Mouse (Mus musculus) lung, embryonic 16.5 days (tissue): ENCODE results near the gene Fhl3. TPM values are rescaled to one million over a fixed set of nuclear protein-coding genes. Genes with fewer than 3 reads are reported as not detected.

Experiments used
- ATAC-seq: fragments of 200-750 bp; cut with Nextera tagmentation; 2 replicates; pipeline ENCODE4 v1.8.0; 2017; ENCODE audit warnings: low read depth, mild to moderate bottlenecking, moderate library complexity
- H3K27ac ChIP-seq: fragments of 300-500 bp; sonication (generic); 2 replicates; pipeline ENCODE4 v1.5.1; 2014; ENCODE audit warnings: mild to moderate bottlenecking, control low read depth, low read length
- H3K27me3 ChIP-seq: fragments of 300-500 bp; sonication (generic); 2 replicates; pipeline ENCODE4 v1.6.1; 2014; ENCODE audit warnings: low read depth, low read length, mixed read lengths; ENCODE audit not compliant: control insufficient read depth, insufficient read depth
- H3K36me3 ChIP-seq: fragments of 300-500 bp; sonication (generic); 2 replicates; pipeline ENCODE4 v1.6.1; 2014; ENCODE audit warnings: low read length; ENCODE audit not compliant: control insufficient read depth, insufficient read depth
- H3K4me1 ChIP-seq: fragments of 300-500 bp; sonication (generic); replicated peaks from 2 replicates; pipeline ENCODE4 v1.6.1; 2014; ENCODE audit warnings: low read length, mixed read lengths; ENCODE audit not compliant: control insufficient read depth, insufficient read depth
- H3K4me2 ChIP-seq: fragments of 300-500 bp; sonication (generic); 2 replicates; pipeline ENCODE4 v1.6.1; 2014; ENCODE audit warnings: low read depth, low read length, control low read depth
- H3K4me3 ChIP-seq: fragments of 300-500 bp; sonication (generic); 2 replicates; pipeline ENCODE4 v1.5.1; 2014; ENCODE audit warnings: mild to moderate bottlenecking, low read length, control low read depth
- H3K9ac ChIP-seq: fragments of 300-500 bp; sonication (generic); 2 replicates; pipeline ENCODE4 v1.6.1; 2014; ENCODE audit warnings: low read length, control low read depth
- H3K9me3 ChIP-seq: fragments of 300-500 bp; sonication (generic); 2 replicates; pipeline ENCODE4 v1.6.1; 2016; ENCODE audit warnings: low read length; ENCODE audit not compliant: control insufficient read depth
- WGBS: fragments of 180-500 bp; shearing (Covaris S2); extraction: QIAGEN DNeasy Blood & Tissue Kit; methylation state at CpG from one replicate; pipeline ENCODE4 v1.1.7; 2014; 5-methylcytosine and 5-hydroxymethylcytosine counted together
- polyA plus RNA-seq: library from polyadenylated mRNA; unstranded; fragments of >200 nt; fragmentation: Nextera tagmentation; extraction: Ambion mirVana; gene quantifications from 2 replicates; pipeline ENCODE4 v1.2.1, GENCODE M21; 2015

Fhl3 gene
- polyA plus RNA-seq, 1 experiment from 2014 or later: 8.0 TPM

DNA sequence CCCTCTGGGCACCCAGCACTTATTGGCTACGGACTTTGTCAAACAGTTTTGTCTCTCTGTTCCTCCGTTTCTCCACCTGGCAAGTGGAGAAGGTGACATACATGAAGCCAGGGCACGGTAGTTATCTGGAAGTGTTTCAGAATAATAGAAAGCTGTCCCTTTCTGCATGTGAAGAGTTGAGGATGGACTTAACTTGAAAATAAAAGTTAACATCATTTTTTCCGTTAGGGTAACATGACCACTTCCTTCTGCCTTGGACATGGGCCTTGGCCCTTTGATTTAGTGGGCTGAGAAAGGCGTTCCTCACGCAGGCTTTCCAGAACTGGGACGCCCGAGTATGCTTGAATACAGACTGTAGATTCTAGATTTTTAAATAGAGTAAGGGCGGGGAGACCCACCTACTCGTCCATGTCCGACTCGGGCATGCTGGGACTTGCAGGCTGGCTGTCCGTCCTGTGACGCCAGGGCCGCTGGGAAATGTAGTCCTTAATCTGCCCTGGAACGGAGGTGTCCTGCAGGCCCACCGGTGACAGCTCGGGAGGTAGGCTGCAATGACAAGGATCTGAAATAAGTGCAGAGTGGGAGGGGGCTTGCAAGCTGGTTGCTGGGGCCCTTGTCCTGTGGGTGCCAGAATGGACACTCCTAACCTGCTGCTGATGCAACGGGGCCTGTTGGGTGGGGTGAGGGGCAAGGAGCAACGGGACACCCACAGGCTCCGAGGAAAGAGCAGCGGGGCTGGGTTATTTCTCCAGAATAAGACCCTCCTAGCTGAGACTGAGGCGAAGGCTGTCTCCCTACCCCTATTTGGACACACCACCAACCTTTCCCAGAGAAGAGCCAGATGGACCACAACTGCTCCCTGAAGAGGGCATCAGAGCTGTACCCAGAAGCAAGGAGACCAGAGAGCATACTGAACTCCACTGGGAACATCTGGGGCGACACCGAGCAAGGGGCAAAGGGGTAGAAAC, 41.2 kb downstream of the Fhl3 start, which contains the start of gene Inpp5b:
TSS of gene Inpp5b (plus strand) at position 475 of the 968 bp plus-strand sequence.
- WGBS: 12% methylated on average over 25 of the region's 25 CpGs
- peak within 1 kb of the TSS; percentile 45; the same call in 1 of the 2 replicates for H3K27ac ChIP-seq

DNA sequence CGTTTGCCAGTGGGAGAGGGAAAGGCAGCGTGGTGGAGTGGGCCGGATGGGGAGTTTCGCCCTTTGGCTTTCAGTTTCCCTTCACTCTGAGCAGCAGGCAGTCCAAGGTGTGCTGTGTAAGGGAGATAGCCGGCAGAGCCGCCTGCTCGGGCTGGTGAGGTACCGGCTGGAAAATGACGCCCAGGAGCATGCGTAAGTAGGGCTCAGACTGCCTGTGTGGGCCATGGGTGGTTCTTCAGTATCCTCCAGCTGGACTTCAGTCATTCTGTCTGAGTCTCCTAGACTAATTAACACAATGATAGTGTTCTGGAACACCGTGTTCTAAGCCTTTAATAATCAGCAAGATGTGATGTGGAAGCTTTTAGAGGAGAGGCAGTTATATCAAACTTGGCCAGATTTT, 42.3 kb downstream of the Fhl3 start:
- no peaks in the 10 kb centered on the region for H3K27me3 ChIP-seq
- H3K4me1 ChIP-seq: peaks cover 8% of the 10 kb centered on the region
- no peak for ATAC-seq
- no peaks in the 10 kb centered on the region for H3K9me3 ChIP-seq
- 78% methylated on average over 11 of the region's 11 CpGs for WGBS
- no peak overlapping the region for H3K9ac ChIP-seq
- no peak overlapping the region for H3K27ac ChIP-seq
- H3K4me3 ChIP-seq: no peak overlapping the region
- no peak overlapping the region for H3K4me2 ChIP-seq
- H3K36me3 ChIP-seq: no peaks in the 10 kb centered on the region

More for the DNA sequence above, 41.2 kb downstream of the Fhl3 start, which contains the start of gene Inpp5b:
- H3K4me2 ChIP-seq: peak within 1 kb of the TSS; percentile 84
- peak; percentile 93 for ATAC-seq
- no peaks in the 10 kb centered on the region for H3K36me3 ChIP-seq
- H3K9me3 ChIP-seq: no peaks in the 10 kb centered on the region
- H3K4me1 ChIP-seq: peaks cover 8% of the 10 kb centered on the region
- no peaks in the 10 kb centered on the region for H3K27me3 ChIP-seq
- H3K4me3 ChIP-seq: peak within 1 kb of the TSS; percentile 74
- peak within 1 kb of the TSS; percentile 86 for H3K9ac ChIP-seq

DNA sequence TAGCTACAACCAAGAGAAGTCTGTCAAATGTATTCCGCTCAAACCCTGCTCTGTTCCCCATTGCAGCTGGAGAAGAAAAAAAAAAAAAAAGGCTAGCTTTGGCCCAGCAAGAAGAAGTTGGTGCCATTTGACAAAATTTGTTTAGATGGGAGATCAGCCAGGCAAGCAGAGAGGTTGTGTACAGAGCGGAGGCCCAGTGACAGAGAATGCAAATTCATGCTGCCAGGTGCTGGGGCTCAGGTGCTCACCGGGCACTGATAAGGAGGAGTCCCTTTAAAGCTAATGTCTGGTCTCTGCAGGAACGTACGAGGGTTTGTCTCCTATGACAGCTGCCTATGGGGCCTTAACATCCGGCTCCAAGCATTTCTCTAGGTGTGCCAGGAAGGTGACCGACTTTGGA, 46.1 kb downstream of the Fhl3 start:
- H3K36me3 ChIP-seq: no peaks in the 10 kb centered on the region
- ATAC-seq: no peak
- no peaks in the 10 kb centered on the region for H3K27me3 ChIP-seq
- no peak overlapping the region for H3K4me3 ChIP-seq
- H3K9me3 ChIP-seq: no peaks in the 10 kb centered on the region
- H3K4me1 ChIP-seq: peaks cover 9% of the 10 kb centered on the region
- 70% methylated on average over 7 of the region's 7 CpGs for WGBS
- H3K9ac ChIP-seq: no peak overlapping the region
- H3K4me2 ChIP-seq: no peak overlapping the region
- H3K27ac ChIP-seq: no peak overlapping the region

DNA sequence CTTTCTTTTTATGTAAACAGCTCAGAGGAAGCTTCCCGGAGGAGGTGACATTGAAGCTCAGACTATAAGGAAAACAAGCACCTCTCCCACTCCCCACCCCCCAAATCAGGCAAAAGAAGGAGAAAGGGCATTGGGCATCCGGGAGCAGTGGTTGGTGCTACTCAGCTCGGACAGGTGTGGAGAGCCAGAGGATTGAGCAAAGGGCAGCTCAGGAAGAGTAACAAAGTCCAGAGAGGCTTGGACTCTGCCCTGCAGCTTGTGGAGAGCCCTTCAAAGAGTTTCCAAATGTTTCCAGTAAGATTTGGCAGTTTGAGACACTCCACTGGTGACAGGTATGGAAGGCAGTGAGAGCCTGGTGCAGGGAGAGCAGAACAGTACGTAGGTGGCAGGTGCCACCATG, 47.4 kb downstream of the Fhl3 start:
- no peak overlapping the region for H3K9ac ChIP-seq
- H3K27me3 ChIP-seq: no peaks in the 10 kb centered on the region
- no peaks in the 10 kb centered on the region for H3K36me3 ChIP-seq
- WGBS: 42% methylated on average over 4 of the region's 4 CpGs
- ATAC-seq: no peak
- H3K27ac ChIP-seq: no peak overlapping the region
- H3K4me3 ChIP-seq: no peak overlapping the region
- H3K9me3 ChIP-seq: no peaks in the 10 kb centered on the region
- peaks cover 14% of the 10 kb centered on the region for H3K4me1 ChIP-seq
- no peak overlapping the region for H3K4me2 ChIP-seq

DNA sequence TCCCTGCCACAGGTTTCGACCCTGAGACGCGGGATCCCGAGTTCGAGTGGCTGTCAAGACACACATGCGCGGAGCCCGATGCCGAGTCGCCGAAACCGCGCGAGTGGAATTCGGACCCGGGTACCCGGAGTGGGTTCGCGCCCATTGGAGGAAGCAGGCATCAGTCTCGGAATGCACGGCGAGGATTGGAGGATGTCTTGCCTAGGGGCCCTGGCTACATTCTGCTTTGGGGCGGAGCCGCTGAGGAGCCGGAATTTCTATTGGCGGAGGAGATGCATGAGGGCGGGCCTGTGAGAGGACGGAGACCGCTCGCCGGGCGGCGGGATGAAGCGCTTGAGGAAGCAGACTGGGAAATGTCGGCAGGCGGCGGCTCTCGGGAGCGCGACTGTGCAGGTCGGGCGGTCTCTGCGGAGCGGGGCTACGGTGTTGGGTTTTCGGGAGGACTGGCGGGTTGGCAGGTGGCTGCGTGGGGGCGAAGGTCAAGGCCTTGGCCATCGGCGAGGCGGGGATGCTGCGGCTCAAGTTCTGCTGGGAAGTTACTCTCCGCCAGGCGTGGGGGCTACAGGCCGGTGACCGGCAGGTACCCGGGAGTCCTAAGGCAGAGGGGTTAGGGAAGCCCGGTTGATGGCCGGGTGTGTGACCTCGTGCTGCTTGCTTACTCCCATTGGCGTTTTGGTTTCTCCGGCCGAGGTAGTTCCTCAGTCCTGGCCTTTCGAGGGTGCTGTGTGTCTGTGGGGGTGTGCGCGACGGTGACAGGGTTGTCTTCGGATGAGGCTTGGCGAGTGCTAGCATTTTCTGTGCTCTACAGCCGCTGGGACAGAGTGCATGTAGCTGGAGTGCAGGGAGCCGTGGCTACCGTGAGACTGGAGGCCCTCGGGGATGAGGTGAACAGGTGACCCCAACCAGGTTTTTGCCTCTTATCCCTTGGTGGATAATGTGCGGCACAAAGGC, 51.1 kb downstream of the Fhl3 start:
- Histone ChIP-seq H3K9me3 (no peaks in the 10 kb centered on the region), H3K27ac (peak overlapping the region; percentile 67), H3K9ac (peak overlapping the region; percentile 78), H3K36me3 (no peaks in the 10 kb centered on the region), H3K4me3 (peak overlapping the region; percentile 83), H3K27me3 (no peaks in the 10 kb centered on the region), H3K4me2 (peak overlapping the region; percentile 89), H3K4me1 (peaks cover 26% of the 10 kb centered on the region)
- peak; percentile 100 for ATAC-seq
- under 1% methylated on average over 75 of the region's 75 CpGs for WGBS

DNA sequence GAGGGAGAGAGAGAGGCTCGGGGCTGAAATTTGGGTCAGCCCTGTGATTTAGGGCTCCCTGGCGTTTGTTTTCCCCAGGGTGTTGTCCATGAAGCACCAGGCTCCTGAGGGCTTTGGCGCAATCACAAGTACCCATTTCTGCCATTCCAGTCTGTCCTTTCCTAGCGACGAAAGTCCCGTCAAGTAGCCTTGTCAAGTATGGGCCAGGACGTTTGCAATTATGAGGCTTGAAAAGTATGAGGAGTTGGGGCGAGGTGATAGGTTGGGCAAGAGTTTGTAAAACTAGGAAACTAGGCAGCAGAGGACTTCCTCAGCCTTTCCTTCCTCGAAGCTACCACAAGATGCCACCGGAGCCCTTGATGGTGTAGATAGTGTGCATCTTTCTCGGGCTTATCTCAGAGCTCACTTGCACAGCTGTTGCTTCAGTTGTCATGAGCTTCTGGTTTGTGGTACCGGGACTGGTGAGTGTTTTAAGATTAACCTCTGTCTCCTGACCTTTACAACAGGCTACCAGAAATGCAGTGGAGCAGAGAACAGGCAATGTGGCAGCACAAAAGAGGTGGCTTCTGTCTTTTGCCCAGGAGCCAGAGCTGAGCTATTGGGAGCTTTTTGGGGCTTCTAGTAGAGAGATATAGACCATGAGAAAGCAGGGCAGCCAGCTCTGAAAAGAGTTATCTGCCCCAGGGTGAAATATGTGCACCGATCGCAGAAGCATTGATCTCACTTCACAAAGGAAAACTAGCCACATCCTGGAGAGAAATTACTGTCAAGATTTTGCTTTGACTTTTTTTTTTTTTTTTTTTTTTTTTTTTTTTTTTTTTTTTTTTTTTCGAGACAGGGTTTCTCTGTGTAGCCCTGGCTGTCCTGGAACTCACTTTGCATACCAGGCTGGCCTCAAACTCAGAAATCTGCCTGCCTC, 52.0 kb downstream of the Fhl3 start:
- ATAC-seq: peak; percentile 23
- Histone ChIP-seq H3K36me3 (no peaks in the 10 kb centered on the region), H3K9ac (peak overlapping the region; percentile 78), H3K9me3 (no peaks in the 10 kb centered on the region), H3K27ac (peak overlapping the region; percentile 67), H3K4me2 (peak overlapping the region; percentile 89), H3K27me3 (no peaks in the 10 kb centered on the region), H3K4me1 (peaks cover 26% of the 10 kb centered on the region), H3K4me3 (peak overlapping the region; percentile 83)
- WGBS: 13% methylated on average over 14 of the region's 15 CpGs

DNA sequence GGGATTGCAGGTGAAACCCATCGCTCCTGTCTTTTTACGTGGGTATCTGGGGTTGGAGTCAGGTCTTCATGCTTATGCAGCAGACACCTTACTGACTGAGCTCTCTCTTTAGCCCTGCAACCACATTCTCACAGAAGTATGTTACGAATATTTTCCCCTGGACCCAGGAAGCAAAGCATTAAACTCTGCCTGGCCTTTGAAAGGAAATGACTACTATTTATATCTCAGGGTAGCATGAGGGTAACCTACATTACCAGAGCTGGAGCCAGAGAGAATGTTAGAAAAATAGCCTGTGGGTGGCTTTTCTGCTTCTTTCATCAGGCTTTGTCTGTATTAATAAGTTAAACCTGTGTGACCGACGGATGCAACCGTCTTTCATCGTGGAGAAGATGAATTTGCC, 55.0 kb downstream of the Fhl3 start:
- H3K27ac ChIP-seq: no peak overlapping the region
- no peak for ATAC-seq
- no peaks in the 10 kb centered on the region for H3K9me3 ChIP-seq
- H3K4me2 ChIP-seq: no peak overlapping the region
- H3K27me3 ChIP-seq: no peaks in the 10 kb centered on the region
- WGBS: 51% methylated on average over 7 of the region's 7 CpGs
- H3K4me1 ChIP-seq: peaks cover 32% of the 10 kb centered on the region
- no peak overlapping the region for H3K9ac ChIP-seq
- H3K36me3 ChIP-seq: no peaks in the 10 kb centered on the region
- no peak overlapping the region for H3K4me3 ChIP-seq
